Mouse (Mus musculus) erythroblast, embryonic 14.5 days (primary cell): ENCODE measurements around the gene 2210010C04Rik.

Experiments used
- GATA1 ChIP-seq: IDR thresholded peaks from 2 replicates; pipeline ENCODE4 v1.6.1; 2012; ENCODE audit warnings: low read length, inconsistent platforms, mixed read lengths
- TAL1 ChIP-seq: IDR thresholded peaks from 3 replicates; pipeline ENCODE4 v1.6.1; 2012; ENCODE audit warnings: low read length, inconsistent platforms, mixed read lengths

DNA sequence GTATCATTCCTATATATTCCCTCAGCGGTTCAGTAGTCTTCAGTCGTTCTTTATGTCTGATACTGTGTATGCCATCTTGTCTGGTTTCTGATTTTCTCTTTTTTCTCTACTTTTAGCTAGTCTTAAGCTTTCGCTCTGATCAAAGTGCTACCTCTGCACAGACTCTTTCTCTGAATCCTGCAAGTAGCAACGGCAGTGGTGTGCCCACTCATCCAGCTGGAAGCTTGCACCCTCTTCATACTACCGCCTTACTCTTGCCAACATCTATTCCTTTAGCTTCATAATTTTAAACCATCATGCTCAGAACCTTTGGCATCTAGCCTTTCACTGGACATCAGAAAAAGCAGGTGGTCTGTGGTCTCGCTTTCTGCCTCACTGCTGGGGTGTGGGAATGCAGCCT lies 28.0 kb upstream of the 2210010C04Rik start:
- TF ChIP-seq GATA1 (no peak), TAL1 (no peak)
